Comparison of ENCODE assay signal across 18 mouse cellular contexts in the genomic region with DNA sequence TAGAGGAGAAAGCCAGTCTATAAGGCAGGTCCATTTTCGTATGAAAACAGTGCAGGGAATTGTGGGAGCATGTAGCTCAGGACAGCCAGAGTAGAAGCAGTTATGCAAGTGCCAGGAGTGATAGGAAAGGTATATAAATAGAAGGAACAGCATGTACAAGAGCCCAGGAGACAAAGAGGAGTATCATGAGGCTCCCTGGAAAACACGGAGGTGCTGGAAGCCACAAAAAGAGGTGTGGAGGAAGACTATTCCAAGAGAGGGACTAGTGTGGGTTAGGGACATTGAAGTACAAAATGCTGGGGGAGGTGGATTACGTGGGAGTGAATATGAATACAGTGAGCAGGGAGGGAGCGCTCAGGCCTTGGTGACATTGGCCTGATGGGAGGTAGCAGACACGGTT. TPM values are rescaled to one million over a fixed set of nuclear protein-coding genes. Genes with fewer than 3 reads are reported as not detected.
DNase-seq lines count a peak whose midpoint lies in the region; ATAC-seq lines count a peak whose summit lies in the region.
"Had no signal": no experiment of that assay in that cellular context is flagged by ENCODE, and none has a peak within 500 bp of the region (broad histone marks: within the 10 kb centered on the region; RNA-seq: fewer than 3 reads in every experiment).

No protein-coding gene starts in this region.

- H3K9ac ChIP-seq in heart, embryonic 16.5 days (ENCODE audit: low read length) = no peak overlapping the region
- H3K9ac ChIP-seq in neural tube, embryonic 15.5 days (replicated peaks) = no peak overlapping the region
- H3K9ac ChIP-seq: hindbrain, embryonic 14.5 days; kidney, embryonic 15.5 days; limb, embryonic 12.5 days; liver, embryonic 13.5 days; lung, embryonic 15.5 days; midbrain, embryonic 13.5 days had no signal

- no peaks in the 10 kb centered on the region for H3K27me3 ChIP-seq in heart, embryonic 16.5 days (ENCODE audit: control insufficient read depth, insufficient read depth, low read length)
- H3K27me3 ChIP-seq in neural tube, embryonic 15.5 days (replicated peaks) = no peaks in the 10 kb centered on the region
- H3K27me3 ChIP-seq: kidney, embryonic 15.5 days; liver, embryonic 13.5 days; lung, embryonic 15.5 days; midbrain, embryonic 13.5 days had no signal

- H3K4me3 ChIP-seq in heart, embryonic 16.5 days (ENCODE audit: low read length) = no peak overlapping the region
- H3K4me3 ChIP-seq in neural tube, embryonic 15.5 days (replicated peaks) = no peak overlapping the region
- H3K4me3 ChIP-seq: kidney, embryonic 15.5 days; limb, embryonic 12.5 days; liver, embryonic 13.5 days; lung, embryonic 15.5 days; midbrain, embryonic 13.5 days; myocyte had no signal

- H3K27ac ChIP-seq in heart, embryonic 16.5 days (ENCODE audit: low read length) = peak overlapping the region; percentile 92
- no peak overlapping the region for H3K27ac ChIP-seq in neural tube, embryonic 15.5 days (replicated peaks)
- H3K27ac ChIP-seq: hindbrain, embryonic 14.5 days; kidney, embryonic 15.5 days; limb, embryonic 12.5 days; liver, embryonic 13.5 days; lung, embryonic 15.5 days; midbrain, embryonic 13.5 days had no signal

- no peak overlapping the region; the same call in 1 of the 2 replicates for H3K4me2 ChIP-seq in heart, embryonic 16.5 days (ENCODE audit: low read depth, low read length)
- H3K4me2 ChIP-seq in neural tube, embryonic 15.5 days = no peak overlapping the region
- H3K4me2 ChIP-seq: hindbrain, embryonic 14.5 days; kidney, embryonic 15.5 days; limb, embryonic 12.5 days; liver, embryonic 13.5 days; lung, embryonic 15.5 days; midbrain, embryonic 13.5 days had no signal

- intact Hi-C loops in heart, postnatal 14 days (cut with DNase I) = no loop called here
- intact Hi-C loops in left cerebral cortex, postnatal 36 days (cut with DNase I) = loop anchor here (5.0 kb wide), 1 partner anchor 172 kb away; no protein-coding TSS in a partner anchor

- H3K4me1 ChIP-seq in heart, embryonic 16.5 days (ENCODE audit: control insufficient read depth, insufficient read depth, low read length) = peaks cover 24% of the 10 kb centered on the region
- peaks cover 4% of the 10 kb centered on the region; the same call in 1 of the 2 replicates for H3K4me1 ChIP-seq in neural tube, embryonic 15.5 days
- H3K4me1 ChIP-seq: limb, embryonic 12.5 days; liver, embryonic 13.5 days had no signal

- 50% methylated on average over 5 of the region's 5 CpGs for WGBS in heart, embryonic 16.5 days
- WGBS in neural tube, embryonic 15.5 days = 84% methylated on average over 5 of the region's 5 CpGs

- H3K36me3 ChIP-seq in heart, embryonic 16.5 days (ENCODE audit: control insufficient read depth, insufficient read depth) = no peaks in the 10 kb centered on the region
- H3K36me3 ChIP-seq in neural tube, embryonic 15.5 days = no peaks in the 10 kb centered on the region
- H3K36me3 ChIP-seq: G1E; kidney, embryonic 15.5 days; limb, embryonic 12.5 days; liver, embryonic 13.5 days; lung, embryonic 15.5 days; midbrain, embryonic 13.5 days had no signal

- DNase-seq in heart, adult 9 months (ENCODE audit: low spot score in 2 of 2) = peak; percentile 63 to 72
- DNase-seq in heart, postnatal 14 days = no peak
- DNase-seq in right cerebral cortex, adult 18-20 months = peak; percentile 85
- DNase-seq in right cerebral cortex, postnatal 10 days (ENCODE audit: low spot score in 2 of 2) = no peak
- peak; percentile 57 to 72 for DNase-seq in left cerebral cortex, postnatal 36 days (ENCODE audit: low spot score in 2 of 2)
- DNase-seq: liver, embryonic 13.5 days had no signal

- peak; percentile 87 for ATAC-seq in heart, embryonic 16.5 days (replicated peaks; ENCODE audit: extremely low read depth, insufficient read depth, low FRiP score)
- ATAC-seq in neural tube, embryonic 15.5 days (ENCODE audit: low FRiP score) = no peak
- no peak for ATAC-seq in activated CD4-positive, CD25-positive, alpha-beta regulatory T cell, adult 4 months
- ATAC-seq: intestine, embryonic 16.5 days had no signal

- no peaks in the 10 kb centered on the region for H3K9me3 ChIP-seq in heart, embryonic 16.5 days (replicated peaks; ENCODE audit: control insufficient read depth, low read length)
- no peaks in the 10 kb centered on the region for H3K9me3 ChIP-seq in neural tube, embryonic 15.5 days (replicated peaks)
- H3K9me3 ChIP-seq: kidney, embryonic 15.5 days; limb, embryonic 12.5 days; liver, embryonic 13.5 days; lung, embryonic 15.5 days; midbrain, embryonic 13.5 days had no signal

RNA-seq across cellular contexts. Expression of a gene that starts 53.9 kb away (rescaled TPM):
- total RNA-seq in heart, postnatal 14 days (2021) = 10 to 100 TPM; 42.2 to 50.0 TPM
- polyA plus RNA-seq in heart, embryonic 16.5 days (2015; fragmentation: Nextera tagmentation; extraction: Ambion mirVana) = 2.8 and 3.4 TPM in 2 replicates
- total RNA-seq in left cerebral cortex, postnatal 36 days (2021) = 1 to 10 TPM; 4.4 to 4.9 TPM
- 0.56 and 0.75 TPM in 2 replicates for polyA plus RNA-seq in neural tube, embryonic 15.5 days (2015; fragmentation: Nextera tagmentation; extraction: Ambion mirVana)
- not detected for polyA plus RNA-seq in activated CD4-positive, CD25-positive, alpha-beta regulatory T cell, adult 4 months (2017; shearing (Covaris generic))
- total RNA-seq: megakaryocyte progenitor cell, adult 5-6 weeks had no signal
- polyA plus RNA-seq: G1E had no signal

Comparison
In these comparisons a context has a peak if more than half of its experiments do, and no peak if none do; other contexts are left out.
1. DNase-seq: peak in heart, adult 9 months (2 of 2), right cerebral cortex, adult 18-20 months (single experiment) and left cerebral cortex, postnatal 36 days (2 of 2); none in heart, postnatal 14 days (0 of 2) and right cerebral cortex, postnatal 10 days (0 of 2).